In genomic region chr7:130545893-130546292, GRCm38 (mm10) we compare ENCODE assay signal across 9 mouse cellular contexts. TPM values are rescaled to one million over a fixed set of nuclear protein-coding genes. Genes with fewer than 3 reads are reported as not detected.
DNase-seq lines count a peak whose midpoint lies in the region; ATAC-seq and TF ChIP-seq lines count a peak whose summit lies in the region.
"Had no signal": no experiment of that assay in that cellular context is flagged by ENCODE, and none has a peak within 500 bp of the region (broad histone marks: within the 10 kb centered on the region; RNA-seq: fewer than 3 reads in every experiment).

No protein-coding gene starts in this region.

- peak overlapping the region; percentile 84 for H3K4me2 ChIP-seq in embryonic facial prominence, embryonic 13.5 days
- H3K4me2 ChIP-seq in intestine, postnatal 0 days (replicated peaks; ENCODE audit: low read depth), result peak overlapping the region; percentile 75
- peak overlapping the region; percentile 72 for H3K4me2 ChIP-seq in neural tube, embryonic 14.5 days (ENCODE audit: low read depth, low read length)

- peaks cover 23% of the 10 kb centered on the region; the same call in 1 of the 2 replicates for H3K36me3 ChIP-seq in liver, adult 2 months (ENCODE audit: control insufficient read depth, insufficient read depth, low read length)
- peaks cover 45% of the 10 kb centered on the region for H3K36me3 ChIP-seq in embryonic facial prominence, embryonic 13.5 days
- H3K36me3 ChIP-seq in intestine, postnatal 0 days (ENCODE audit: control insufficient read depth, insufficient read depth), result peaks cover 24% of the 10 kb centered on the region
- H3K36me3 ChIP-seq in neural tube, embryonic 14.5 days (ENCODE audit: control insufficient read depth, insufficient read depth, low read length), result peaks cover 3% of the 10 kb centered on the region; the same call in 1 of the 2 replicates

- 22% methylated on average over 3 of the region's 3 CpGs for WGBS in liver, adult 2 months
- WGBS in embryonic facial prominence, embryonic 13.5 days, result 46% methylated on average over 3 of the region's 3 CpGs
- 30% methylated on average over 3 of the region's 3 CpGs for WGBS in intestine, postnatal 0 days
- 53% methylated on average over 3 of the region's 3 CpGs for WGBS in neural tube, embryonic 14.5 days

- ATAC-seq in embryonic facial prominence, embryonic 13.5 days (ENCODE audit: insufficient number of reproducible peaks, insufficient read depth, low FRiP score, low TSS enrichment, low read depth), result no peak
- no peak for ATAC-seq in intestine, postnatal 0 days
- no peak for ATAC-seq in neural tube, embryonic 14.5 days (ENCODE audit: low read depth)

- peaks cover 9% of the 10 kb centered on the region for H3K79me2 ChIP-seq in liver, adult 2 months (ENCODE audit: control insufficient read depth, insufficient read depth, low read length)

- TF ChIP-seq POLR2A in liver, adult 2 months (IDR thresholded peaks at IDR 0.05; ENCODE audit: extremely low read depth, insufficient read depth, low read length), result no peak

- H3K4me1 ChIP-seq in liver, adult 2 months (ENCODE audit: control insufficient read depth, insufficient read depth, low read length), result peaks cover 5% of the 10 kb centered on the region; the same call in 1 of the 2 replicates
- H3K4me1 ChIP-seq in embryonic facial prominence, embryonic 13.5 days, result peaks cover 19% of the 10 kb centered on the region
- H3K4me1 ChIP-seq in intestine, postnatal 0 days (replicated peaks; ENCODE audit: control insufficient read depth, insufficient read depth, low read length), result peaks cover 4% of the 10 kb centered on the region
- peaks cover 11% of the 10 kb centered on the region for H3K4me1 ChIP-seq in neural tube, embryonic 14.5 days (ENCODE audit: control insufficient read depth, insufficient read depth, low read length)

- no peaks in the 10 kb centered on the region for H3K27me3 ChIP-seq in liver, adult 2 months (ENCODE audit: control insufficient read depth, insufficient read depth, low read length)
- no peaks in the 10 kb centered on the region for H3K27me3 ChIP-seq in embryonic facial prominence, embryonic 13.5 days
- H3K27me3 ChIP-seq in intestine, postnatal 0 days (replicated peaks; ENCODE audit: control insufficient read depth, insufficient read depth, low read length), result no peaks in the 10 kb centered on the region
- H3K27me3 ChIP-seq in neural tube, embryonic 14.5 days (ENCODE audit: control insufficient read depth, insufficient read depth, low read length), result no peaks in the 10 kb centered on the region

- H3K9me3 ChIP-seq in embryonic facial prominence, embryonic 13.5 days, result no peaks in the 10 kb centered on the region
- no peaks in the 10 kb centered on the region for H3K9me3 ChIP-seq in intestine, postnatal 0 days (ENCODE audit: control insufficient read depth)
- H3K9me3 ChIP-seq in neural tube, embryonic 14.5 days (ENCODE audit: control insufficient read depth, low read length), result no peaks in the 10 kb centered on the region

- TF ChIP-seq CTCF in liver, adult 2 months (IDR thresholded peaks at IDR 0.05; ENCODE audit: low read depth, low read length), result no peak
- no peak for TF ChIP-seq CTCF in intestine, postnatal 0 days (IDR thresholded peaks at IDR 0.05; ENCODE audit: low read depth)

- peak overlapping the region; percentile 94 for H3K27ac ChIP-seq in liver, adult 2 months (replicated peaks; ENCODE audit: insufficient read depth, low read depth, low read length)
- peak overlapping the region; percentile 99; the same call in 1 of the 2 replicates for H3K27ac ChIP-seq in embryonic facial prominence, embryonic 13.5 days
- H3K27ac ChIP-seq in intestine, postnatal 0 days (ENCODE audit: low read depth, low read length), result peak overlapping the region; percentile 100; the same call in 1 of the 2 replicates
- H3K27ac ChIP-seq in neural tube, embryonic 14.5 days (ENCODE audit: low read depth, low read length), result no peak overlapping the region

- H3K4me3 ChIP-seq in liver, adult 2 months (ENCODE audit: insufficient read depth, low read depth, low read length), result no peak overlapping the region
- H3K4me3 ChIP-seq in embryonic facial prominence, embryonic 13.5 days, result peak overlapping the region; percentile 92
- H3K4me3 ChIP-seq in intestine, postnatal 0 days (ENCODE audit: low read depth, low read length), result peak overlapping the region; percentile 98
- H3K4me3 ChIP-seq in neural tube, embryonic 14.5 days (ENCODE audit: low read depth, low read length), result peak overlapping the region; percentile 92

- peak; percentile 33 for DNase-seq in liver, adult 2 months (ENCODE audit: extremely low read depth, low read depth, low spot score)
- DNase-seq in liver, result no peak
- DNase-seq in right cerebral cortex, postnatal 25 days, result no peak
- DNase-seq in thymus, adult 18-20 months, result no peak
- no peak for DNase-seq in thymus, postnatal 14 days
- DNase-seq: adrenal gland, postnatal 36 days had no signal

- peak overlapping the region; percentile 93 for H3K9ac ChIP-seq in liver, adult 2 months (ENCODE audit: low read depth, low read length)
- H3K9ac ChIP-seq in embryonic facial prominence, embryonic 13.5 days, result peak overlapping the region; percentile 95
- peak overlapping the region; percentile 94 for H3K9ac ChIP-seq in intestine, postnatal 0 days (ENCODE audit: low read depth, low read length)
- peak overlapping the region; percentile 78; the same call in 1 of the 2 replicates for H3K9ac ChIP-seq in neural tube, embryonic 14.5 days (replicated peaks; ENCODE audit: low read depth, low read length)

RNA-seq across cellular contexts. Expression of gene Ate1, which starts 25.7 kb away (rescaled TPM):
- total RNA-seq in liver, adult 2 months (2014; rRNA removed), result 17.3 and 23.7 TPM in 2 replicates
- polyA plus RNA-seq in liver, adult 2 months (2012; rRNA removed), result 4.3 and 4.4 TPM in 2 replicates
- polyA plus RNA-seq in embryonic facial prominence, embryonic 13.5 days (2015; fragmentation: Nextera tagmentation; extraction: Ambion mirVana), result 56.3 and 72.3 TPM in 2 replicates
- polyA plus RNA-seq in intestine, postnatal 0 days (2015; fragmentation: Nextera tagmentation; extraction: Ambion mirVana), result 59.4 and 60.8 TPM in 2 replicates
- polyA plus RNA-seq in neural tube, embryonic 14.5 days (2014; fragmentation: Nextera tagmentation; extraction: Ambion mirVana), result 97.4 and 121 TPM in 2 replicates

RNA-seq across cellular contexts. Expression of gene Nsmce4a, which starts 27.0 kb away (rescaled TPM):
- 58.5 and 73.5 TPM in 2 replicates for total RNA-seq in liver, adult 2 months (2014; rRNA removed)
- 20.8 and 24.7 TPM in 2 replicates for polyA plus RNA-seq in liver, adult 2 months (2012; rRNA removed)
- 161 and 171 TPM in 2 replicates for polyA plus RNA-seq in embryonic facial prominence, embryonic 13.5 days (2015; fragmentation: Nextera tagmentation; extraction: Ambion mirVana)
- 100 and 101 TPM in 2 replicates for polyA plus RNA-seq in intestine, postnatal 0 days (2015; fragmentation: Nextera tagmentation; extraction: Ambion mirVana)
- polyA plus RNA-seq in neural tube, embryonic 14.5 days (2014; fragmentation: Nextera tagmentation; extraction: Ambion mirVana), result 89.6 and 97.3 TPM in 2 replicates

RNA-seq across cellular contexts. Expression of gene Tacc2, which starts 31.3 kb away (rescaled TPM):
- 13.5 and 14.3 TPM in 2 replicates for total RNA-seq in liver, adult 2 months (2014; rRNA removed)
- polyA plus RNA-seq in liver, adult 2 months (2012; rRNA removed), result 8.4 and 10.0 TPM in 2 replicates
- polyA plus RNA-seq in embryonic facial prominence, embryonic 13.5 days (2015; fragmentation: Nextera tagmentation; extraction: Ambion mirVana), result 42.0 and 43.8 TPM in 2 replicates
- polyA plus RNA-seq in intestine, postnatal 0 days (2015; fragmentation: Nextera tagmentation; extraction: Ambion mirVana), result 27.7 TPM in 2 replicates
- 63.4 and 74.7 TPM in 2 replicates for polyA plus RNA-seq in neural tube, embryonic 14.5 days (2014; fragmentation: Nextera tagmentation; extraction: Ambion mirVana)

Comparison
In these comparisons a context has a peak if more than half of its experiments do, and no peak if none do; other contexts are left out.
1. RNA of gene Ate1, which starts 25.7 kb away (polyA plus RNA-seq): 97.4 to 121 TPM in neural tube, embryonic 14.5 days, 56.3 to 72.3 TPM in embryonic facial prominence, embryonic 13.5 days and 59.4 to 60.8 TPM in intestine, postnatal 0 days; 4.3 to 4.4 TPM in liver, adult 2 months; every median in the first group is over 10 times any median in the second.
2. Peak in every context shown above with its lines, with median percentiles within 50 percentile points of each other: H3K9ac ChIP-seq and H3K4me2 ChIP-seq.